Mouse (Mus musculus) cerebellum, adult 9-10 months (tissue): Measurements from ENCODE around the gene Pfdn6.

ENCODE experiments used
- DNase-seq: peaks from one replicate; pipeline ENCODE4 v3.0.0; 2022

The Pfdn6 gene

DNA sequence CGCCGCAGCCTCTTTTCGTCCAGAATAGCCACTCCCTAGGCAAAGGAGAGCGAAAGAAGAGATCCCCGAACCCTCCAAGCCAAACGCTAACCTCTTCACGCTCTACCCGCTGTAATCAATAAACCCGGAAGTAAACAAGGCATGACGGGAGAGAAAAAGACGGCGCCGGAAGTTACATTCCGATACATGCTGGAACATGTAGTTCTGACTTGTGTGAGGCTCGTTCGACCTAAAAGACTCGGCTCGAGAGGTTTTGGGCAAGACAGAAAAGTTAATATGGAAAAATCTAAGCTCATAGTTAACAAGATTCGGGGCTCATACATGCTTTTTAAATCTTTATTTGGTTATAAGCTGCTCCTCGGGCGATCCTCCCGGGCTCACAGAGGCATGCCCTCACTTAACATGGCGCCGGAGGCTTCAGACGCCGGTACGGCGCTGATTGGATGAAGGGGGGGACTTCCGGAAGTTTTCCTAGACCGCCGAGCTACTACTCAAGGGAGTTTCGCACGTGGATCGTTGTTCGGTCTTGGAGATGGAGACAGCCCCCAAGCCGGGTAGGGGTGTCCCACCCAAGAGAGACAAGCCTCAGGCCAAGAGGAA, at the start of gene Pfdn6, which contains the start of gene Wdr46:
Gene Pfdn6, minus strand, starts transcription at position 138 of the 600 bp plus-strand sequence.
Gene Wdr46, plus strand, starts transcription at position 455 of the 600 bp plus-strand sequence.
- DNase-seq: peak; percentile 91

DNA sequence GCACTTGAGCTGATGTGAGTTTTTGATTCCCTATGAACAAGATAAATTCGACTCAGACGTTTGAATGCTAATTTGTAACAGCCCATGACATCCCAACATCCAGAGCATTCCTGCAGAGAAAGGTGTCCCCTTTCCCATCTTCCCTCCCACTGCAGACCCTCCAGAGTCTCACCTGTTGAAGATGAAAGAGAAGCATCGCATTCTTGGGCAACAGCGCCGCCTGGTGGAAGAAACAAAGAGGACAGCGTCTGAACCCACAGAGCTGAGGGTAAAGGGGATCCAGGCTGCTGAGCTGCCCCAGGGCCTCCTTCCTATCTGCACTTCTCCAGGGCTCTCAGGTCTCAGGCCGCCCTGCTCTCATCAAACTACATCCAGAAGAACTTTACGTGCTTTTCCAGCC, 42.0 kb upstream of the Pfdn6 start:
- peak; percentile 81 for DNase-seq

DNA sequence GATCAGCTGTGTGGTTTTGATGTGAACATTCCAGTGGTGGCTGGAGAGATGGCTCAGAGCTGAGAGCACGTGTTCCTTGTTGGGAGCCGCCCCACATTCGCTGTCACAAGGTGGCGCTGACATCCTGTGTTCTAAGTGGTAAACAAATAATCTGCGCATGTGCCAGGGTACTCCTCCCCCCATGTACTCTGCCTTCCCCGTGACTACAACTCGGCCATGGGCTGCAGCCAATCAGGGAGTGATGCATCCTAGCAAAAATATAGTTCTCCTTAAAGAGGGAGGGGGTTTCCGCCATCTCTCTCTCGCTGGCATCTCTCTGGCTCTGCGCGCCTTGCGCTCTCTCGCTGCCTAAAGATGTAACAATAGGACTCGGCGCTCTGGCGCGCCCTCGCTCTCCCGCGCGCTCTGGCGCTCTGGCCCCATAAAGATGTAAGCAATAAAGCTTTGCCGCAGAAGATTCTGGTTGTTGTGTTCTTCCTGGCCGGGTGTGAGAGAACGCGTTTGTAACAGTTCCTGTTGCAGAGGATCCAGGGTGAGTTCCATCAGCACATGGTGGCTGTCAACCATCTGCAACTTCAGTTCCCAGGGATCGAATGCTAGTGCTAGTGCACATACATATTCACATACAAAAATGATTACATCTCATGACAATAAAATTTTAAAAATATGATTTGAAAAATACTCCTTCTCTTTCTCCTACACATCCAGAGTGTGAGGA, 41.2 kb upstream of the Pfdn6 start:
- DNase-seq: peak; percentile 95

- no peak for DNase-seq
These were observed 40.3 kb upstream of the Pfdn6 start for GRCm38 (mm10) chr17:33980181-33981035.

- DNase-seq: no peak
These were observed 39.4 kb upstream of the Pfdn6 start for GRCm38 (mm10) chr17:33979512-33980050.

- peak; percentile 88 for DNase-seq
These were observed 38.5 kb upstream of the Pfdn6 start for GRCm38 (mm10) chr17:33978631-33979031.

GRCm38 (mm10) chr17:33977861-33978557, 37.9 kb upstream of the Pfdn6 start:
- peak; percentile 36 for DNase-seq

DNA sequence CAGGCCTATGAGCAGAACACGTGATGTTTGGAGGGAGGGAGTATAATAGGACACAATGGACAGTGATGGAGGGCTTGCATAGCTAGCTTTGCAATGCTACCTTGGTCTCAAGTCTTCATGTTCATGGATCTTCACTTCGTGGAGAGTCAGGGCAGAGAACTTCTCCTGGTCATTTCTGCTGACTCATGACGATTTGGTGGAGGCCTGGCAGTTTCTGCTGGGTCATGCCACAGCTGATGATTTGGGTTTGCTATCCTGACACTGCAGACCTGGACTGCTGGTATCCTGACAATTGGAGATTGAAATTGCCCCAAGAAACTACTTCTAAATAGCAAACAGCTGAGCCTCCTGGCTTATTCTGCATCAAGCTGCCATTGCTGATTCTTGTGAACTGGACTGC, 33.4 kb upstream of the Pfdn6 start:
- no peak for DNase-seq

DNA sequence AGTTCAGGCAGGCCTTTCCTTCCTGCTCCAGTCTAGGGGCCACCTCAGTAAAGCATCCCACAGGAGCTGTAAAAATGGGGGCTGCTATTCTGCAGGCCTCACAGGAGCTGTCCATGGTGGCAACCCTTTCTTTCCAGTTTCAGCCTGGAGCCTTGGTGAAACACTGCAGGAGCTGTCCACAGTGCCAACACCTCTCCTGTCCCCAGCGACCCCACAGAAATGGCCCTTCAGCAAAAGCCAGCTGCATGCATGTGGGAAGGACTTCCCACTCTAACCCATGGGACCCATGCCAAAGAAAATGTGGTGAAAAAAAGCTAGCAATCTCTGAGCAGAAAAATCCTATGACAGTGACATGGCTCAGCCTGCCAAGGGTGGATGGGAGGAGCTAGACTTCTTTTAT, 32.5 kb upstream of the Pfdn6 start:
- no peak for DNase-seq

GRCm38 (mm10) chr17:33969394-33969793, 29.3 kb upstream of the Pfdn6 start:
- DNase-seq: no peak

GRCm38 (mm10) chr17:33968927-33969326, 28.8 kb upstream of the Pfdn6 start:
- DNase-seq: no peak

GRCm38 (mm10) chr17:33968489-33968888, 28.3 kb upstream of the Pfdn6 start:
- peak; percentile 82 for DNase-seq

DNA sequence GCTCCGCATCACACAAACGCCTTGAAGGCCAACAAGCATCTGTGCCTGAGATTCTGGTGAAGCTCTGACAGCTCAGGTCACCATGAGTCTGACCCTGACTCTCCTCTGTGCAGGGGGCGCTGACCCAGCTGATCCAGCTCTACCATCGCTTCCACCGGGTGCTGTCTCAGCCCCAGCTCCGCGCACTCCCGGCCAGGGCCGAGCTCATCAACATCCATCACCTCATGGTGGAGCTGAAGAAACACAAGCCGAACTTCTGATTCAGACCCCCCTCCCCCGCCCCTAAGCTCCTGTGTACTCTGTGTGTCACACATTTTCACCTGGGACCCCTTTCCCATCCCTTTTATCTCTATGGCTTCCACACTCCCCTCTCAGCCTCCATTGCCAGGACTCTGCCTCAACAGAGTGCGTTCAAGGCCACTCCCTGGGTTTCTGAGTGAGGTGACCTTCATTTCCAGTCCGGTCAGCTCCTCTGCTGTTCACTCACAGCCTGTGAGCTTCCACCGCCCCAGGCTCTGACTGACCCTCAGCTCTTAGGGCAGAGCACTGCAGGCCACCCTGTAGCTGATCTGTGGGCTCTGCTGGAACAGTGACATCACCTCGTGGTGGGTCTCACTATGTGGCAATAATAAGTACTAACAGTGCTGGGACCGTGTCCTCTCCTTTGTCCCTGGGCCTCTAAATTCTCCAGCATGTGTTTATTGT, 25.9 kb upstream of the Pfdn6 start:
- no peak for DNase-seq

DNA sequence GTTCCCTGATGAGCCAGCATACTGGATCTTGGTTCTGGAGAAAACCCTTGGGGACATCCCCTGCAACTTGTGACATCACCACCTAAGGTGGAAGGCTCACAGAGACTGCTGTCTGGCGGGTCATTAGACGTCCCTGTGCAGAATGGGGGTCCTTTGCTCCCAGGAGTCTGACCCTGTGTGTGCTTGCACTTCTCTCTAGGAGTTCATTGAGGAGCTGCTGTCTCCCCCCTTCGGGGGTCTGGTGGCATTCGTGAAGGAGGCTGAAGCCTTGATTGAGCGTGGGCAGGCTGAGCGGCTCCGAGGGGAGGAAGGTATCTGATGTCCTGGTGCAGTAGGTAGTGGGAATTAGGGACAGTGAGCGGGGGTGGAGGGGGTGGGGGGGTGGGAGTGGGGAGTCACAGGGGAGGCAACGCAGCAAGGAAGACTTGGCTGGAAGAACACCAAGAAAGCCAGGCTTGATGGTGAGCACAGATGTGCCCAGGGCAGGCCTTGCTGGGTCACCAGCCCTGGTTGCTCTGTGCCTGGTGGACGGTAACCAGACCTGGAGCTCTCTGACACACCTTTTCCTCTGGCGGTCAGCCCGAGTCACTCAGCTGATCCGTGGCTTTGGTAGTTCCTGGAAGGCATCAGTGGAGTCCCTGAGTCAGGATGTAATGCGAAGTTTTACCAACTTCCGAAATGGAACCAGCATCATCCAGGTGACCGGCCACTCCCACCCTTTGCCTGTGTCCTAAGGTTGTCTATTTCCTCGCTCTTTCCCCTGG, 25.1 kb upstream of the Pfdn6 start:
- DNase-seq: no peak

- no peak for DNase-seq
These were observed 22.7 kb upstream of the Pfdn6 start for GRCm38 (mm10) chr17:33962876-33963275.

DNA sequence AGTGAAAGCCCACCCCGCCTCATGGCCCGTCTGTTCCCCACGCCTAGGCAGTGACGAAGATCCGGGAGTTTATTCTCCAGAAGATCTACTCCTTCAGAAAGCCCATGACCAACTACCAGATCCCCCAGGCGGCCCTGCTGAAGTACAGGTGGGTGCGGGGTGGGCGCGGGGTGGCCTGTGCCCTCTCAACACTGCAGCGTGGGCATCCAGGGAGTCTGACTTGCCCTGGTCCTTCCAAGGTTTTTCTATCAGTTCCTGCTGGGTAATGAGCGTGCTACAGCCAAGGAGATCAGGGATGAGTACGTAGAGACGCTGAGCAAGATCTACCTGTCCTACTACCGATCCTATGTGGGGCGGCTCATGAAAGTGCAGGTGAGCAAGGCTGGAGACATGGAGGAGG, 19.8 kb upstream of the Pfdn6 start:
- DNase-seq: no peak

GRCm38 (mm10) chr17:33959135-33959534, 19.0 kb upstream of the Pfdn6 start:
- DNase-seq: no peak

DNA sequence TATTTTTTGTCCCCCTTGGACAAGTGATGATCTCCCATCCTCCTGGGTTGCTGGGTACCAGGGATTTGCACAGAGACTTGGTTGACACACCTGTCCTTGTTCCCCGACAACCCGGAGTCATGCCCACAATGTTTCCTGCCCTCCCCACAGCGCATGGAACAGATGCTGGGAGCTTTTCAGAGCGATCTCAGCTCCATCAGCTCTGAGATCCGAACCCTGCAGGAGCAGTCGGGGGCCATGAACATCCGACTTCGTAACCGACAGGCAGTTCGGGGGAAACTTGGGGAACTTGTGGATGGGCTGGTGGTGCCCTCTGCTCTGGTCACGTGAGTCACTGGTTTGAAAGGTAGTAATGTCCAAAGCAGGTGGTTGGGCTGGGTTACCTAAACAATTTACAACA, 18.3 kb upstream of the Pfdn6 start:
- DNase-seq: no peak

DNA sequence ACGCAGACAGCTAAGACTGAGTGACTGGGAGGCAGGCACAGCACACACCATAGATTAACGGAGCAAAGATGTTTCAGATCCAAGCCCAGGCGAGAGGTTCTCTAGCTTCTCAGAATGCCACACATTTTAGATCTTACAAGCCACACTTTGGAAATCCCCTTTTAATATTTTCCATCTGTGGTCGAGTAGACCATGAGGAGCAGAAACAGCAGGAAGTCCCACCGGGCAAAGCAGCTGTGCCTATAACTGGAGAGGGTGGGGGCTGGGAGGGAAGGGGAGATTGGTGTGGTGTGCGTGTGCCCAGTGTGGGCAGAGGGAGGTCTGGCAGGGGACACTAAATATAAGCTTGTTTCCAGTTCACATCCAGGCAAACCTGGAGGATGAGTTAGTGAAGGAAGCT, 17.4 kb upstream of the Pfdn6 start:
- peak; percentile 42 for DNase-seq

GRCm38 (mm10) chr17:33956336-33956735, 16.2 kb upstream of the Pfdn6 start:
- peak; percentile 65 for DNase-seq

DNA sequence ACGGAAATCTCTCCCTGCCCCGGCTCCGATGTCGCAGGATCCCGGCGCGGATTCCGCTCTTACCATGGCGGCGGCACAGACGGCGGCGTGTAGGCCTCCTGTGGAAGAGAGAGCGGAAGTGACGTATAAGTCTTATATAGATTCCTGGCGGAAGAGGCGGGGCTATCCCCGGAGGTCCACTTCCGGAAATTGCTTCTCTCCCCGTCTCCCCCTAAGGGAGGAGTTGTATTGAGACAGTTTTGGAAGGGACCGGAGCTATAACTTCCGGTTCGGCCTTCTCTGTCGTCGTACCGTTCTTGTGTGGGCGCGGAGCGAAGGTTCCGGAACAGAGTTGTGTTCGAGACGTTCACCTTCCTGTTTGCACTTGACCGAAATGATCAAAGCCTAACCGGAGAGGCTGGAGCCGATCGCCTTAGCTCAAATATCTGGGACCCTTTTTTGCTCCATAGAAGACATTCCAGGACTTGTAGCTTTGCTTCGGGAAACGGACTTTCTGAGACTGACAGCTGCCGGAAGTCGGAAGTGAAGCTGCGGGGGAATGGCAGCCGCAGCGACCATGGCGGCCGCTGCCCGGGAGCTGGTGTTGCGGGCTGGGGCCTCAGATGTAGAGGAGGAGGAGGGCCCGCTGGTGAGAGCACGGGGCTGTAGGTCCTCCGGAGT, 15.5 kb upstream of the Pfdn6 start, which contains the start of the genes Vps52 and Rps18:
Gene Vps52, plus strand, starts transcription at position 258 of the 660 bp plus-strand sequence.
Gene Rps18, minus strand, starts transcription at position 447 of the 660 bp plus-strand sequence.
- DNase-seq: peak; percentile 99
